Mouse (Mus musculus): ENCODE results near the gene Exph5.

Exph5 gene

DNA sequence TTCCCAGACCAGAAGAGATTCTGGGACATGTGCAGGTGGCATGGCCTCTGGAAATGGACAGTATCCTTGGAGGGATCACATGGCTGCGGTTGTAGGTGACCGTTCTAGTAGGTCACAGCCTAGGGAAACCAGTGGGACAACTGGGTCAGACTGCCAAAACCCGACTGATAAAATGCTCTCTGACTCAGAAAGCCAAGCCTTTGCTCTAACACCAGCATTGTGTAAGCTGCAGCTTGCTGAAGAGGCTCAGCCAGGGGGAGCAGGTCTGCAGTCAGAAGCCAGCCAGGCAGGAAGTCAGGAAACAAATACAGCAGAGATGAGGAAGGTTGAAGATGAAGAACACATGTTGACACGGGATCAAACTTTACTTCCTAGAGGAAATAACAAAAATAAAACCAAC is 74.4 kb downstream of the Exph5 start:
- DNase-seq = no peak

DNA sequence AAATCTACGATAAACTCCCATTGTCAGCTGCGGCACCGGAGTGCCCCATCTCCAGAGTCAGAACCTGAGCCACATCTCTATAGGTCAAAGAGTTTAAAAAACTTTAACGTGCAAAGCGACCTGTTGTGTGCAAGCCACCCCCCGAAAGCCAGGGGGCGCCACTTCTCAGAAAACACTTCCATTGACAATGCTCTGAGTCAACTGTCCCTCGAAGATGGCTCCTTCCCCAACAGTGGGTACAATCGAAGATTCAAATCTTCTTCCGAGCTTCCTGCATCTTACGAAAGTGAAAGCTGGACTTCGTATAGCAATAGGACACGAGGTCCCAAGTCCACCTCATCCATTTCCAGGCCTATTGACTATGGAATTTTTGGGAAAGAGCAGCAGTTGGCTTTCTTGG is 75.3 kb downstream of the Exph5 start:
- peak in 1 of 2 experiments; percentile 25 for DNase-seq

GRCm38 (mm10) chr9:53377597-53377996 is 76.1 kb downstream of the Exph5 start:
- DNase-seq = no peak

DNA sequence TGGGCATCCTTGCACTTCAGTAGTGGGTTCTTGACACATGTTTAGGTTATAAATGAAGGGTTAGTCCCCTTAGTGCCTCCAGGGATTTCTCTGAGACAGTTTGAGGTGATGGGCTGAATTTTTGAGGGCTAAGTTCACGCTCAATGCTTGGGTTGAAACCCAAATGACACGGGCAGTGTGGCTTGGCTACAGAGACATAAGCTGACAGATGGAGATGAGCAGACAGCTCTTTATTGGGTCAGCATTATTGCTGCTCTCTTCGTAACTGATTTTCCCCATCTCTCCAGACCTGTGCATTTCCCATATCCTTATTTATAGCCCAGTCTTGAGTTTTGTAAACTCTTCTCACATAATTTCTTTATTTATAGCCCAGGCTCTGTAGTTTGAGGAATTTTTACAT is 76.7 kb downstream of the Exph5 start:
- DNase-seq = no peak

GRCm38 (mm10) chr9:53380595-53380994 is 79.1 kb downstream of the Exph5 start:
- no peak for DNase-seq

DNA sequence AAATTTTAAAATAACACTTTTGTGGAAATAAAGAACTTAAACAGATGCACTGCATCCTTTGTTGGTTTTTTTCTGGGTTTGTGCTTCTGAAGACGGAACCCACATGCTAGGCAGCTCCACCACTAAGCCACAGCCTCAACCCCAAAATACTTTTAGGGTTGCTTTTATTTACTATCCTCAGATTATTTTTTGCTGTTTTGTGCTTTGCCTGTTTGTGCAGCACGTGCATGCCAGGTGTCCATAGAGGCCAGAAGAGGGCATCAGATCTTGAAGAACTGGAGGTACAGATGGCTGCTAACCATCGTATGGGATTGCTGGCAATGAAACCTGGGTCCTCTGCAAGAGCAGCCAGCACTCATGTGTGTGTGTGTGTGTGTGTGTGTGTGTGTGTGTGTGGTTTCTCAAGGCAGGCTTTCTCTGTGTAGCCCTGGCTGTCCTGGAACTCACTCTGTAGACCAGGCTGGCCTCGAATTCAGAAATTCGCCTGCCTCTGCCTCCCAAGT is 79.7 kb downstream of the Exph5 start:
- DNase-seq = no peak

GRCm38 (mm10) chr9:53383951-53384866 is 82.7 kb downstream of the Exph5 start, which contains the start of gene Kdelc2:
Gene Kdelc2, plus strand, starts transcription at chr9:53384025.
- DNase-seq = peak; percentile 17 to 45

GRCm38 (mm10) chr9:53384873-53385272 is 83.4 kb downstream of the Exph5 start:
- DNase-seq = no peak

DNA sequence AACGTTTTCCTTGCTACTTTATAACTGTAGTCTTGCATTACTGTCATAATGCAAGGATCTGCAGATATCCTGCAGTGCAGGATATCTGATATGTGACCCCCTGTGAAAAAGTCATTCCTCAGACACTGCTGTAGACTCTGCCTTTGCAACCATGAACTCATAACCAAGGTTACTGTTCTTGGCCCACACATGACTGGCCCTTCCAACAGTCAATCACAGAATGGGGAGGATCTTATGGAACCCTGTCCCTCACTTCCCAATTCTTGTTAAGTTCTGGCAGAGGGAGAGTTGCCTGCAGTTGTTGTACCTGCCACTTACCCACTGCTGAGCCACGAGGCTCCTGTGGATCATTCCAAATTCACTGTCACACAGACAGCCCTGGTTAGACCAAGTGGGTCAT is 86.0 kb downstream of the Exph5 start:
- no peak for DNase-seq

DNA sequence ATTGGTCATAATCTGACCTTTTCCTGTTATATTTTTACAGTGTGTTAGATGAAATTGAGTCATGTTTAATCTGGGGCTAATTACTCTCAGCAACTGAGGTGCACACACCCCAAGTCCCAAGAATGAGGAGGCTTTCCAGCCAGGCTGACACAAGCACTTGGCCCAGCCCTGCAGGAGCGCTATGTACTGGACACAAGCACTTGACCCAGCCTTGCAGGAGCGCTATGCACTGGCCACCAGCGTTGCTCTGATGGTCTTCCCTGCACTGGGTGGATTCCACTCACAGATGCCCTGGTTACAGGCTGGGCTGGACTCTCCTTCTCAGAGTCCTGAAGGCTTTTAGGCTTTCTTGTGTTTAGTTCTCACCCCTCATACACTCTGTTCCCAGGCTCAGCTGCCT is 87.6 kb downstream of the Exph5 start:
- DNase-seq = no peak

GRCm38 (mm10) chr9:53390136-53390535 is 88.7 kb downstream of the Exph5 start:
- DNase-seq = no peak

DNA sequence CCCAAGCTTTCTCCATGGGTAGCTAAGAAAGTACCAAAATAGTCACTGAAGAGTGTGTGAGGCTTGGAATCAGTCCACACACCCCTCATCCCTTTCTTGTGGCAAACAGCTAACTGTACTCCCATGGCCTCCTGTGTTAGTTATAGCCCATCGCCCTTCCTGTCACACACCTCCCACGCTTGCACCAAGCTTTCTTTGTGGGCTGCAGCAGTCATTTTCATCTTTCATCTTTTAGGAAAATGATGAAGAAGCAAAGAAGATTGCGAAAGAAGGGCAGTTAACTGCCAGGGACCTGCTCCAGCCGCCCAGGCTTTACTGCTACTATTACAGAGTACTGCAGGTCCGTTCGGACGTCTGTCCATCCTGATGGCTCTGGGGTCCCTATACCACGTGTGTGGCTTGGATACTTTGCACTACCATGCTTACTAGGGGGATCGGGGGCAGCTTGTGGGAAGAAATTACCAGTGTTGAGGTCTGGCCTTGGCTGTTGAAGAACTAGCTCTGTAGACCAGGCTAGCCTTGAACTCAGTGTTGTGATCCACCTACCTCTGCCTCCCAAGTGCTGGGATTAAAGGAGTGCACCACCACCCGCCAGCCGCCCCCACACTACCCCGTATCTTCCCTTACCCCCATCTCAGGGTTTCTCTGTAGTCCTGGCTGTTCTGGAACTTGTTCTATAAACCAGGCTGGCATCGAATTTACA is 96.4 kb downstream of the Exph5 start:
- DNase-seq = no peak

DNA sequence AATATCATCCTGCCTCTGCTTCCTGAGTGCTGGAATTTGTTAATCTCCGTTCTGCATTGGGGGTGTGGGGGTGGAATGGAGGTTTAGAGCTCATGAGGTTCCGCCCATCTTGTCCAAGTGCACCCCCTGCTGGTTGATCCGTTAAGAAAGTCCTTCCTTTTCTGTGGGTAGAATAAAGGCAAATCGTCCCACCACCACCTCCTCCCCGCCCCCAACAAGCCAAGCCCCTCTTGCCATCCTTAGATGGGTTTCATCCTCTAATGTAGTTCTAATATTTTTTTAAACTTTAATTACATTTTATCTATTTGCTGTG is 96.9 kb downstream of the Exph5 start:
- peak in 1 of 2 experiments; percentile 64 for DNase-seq

DNA sequence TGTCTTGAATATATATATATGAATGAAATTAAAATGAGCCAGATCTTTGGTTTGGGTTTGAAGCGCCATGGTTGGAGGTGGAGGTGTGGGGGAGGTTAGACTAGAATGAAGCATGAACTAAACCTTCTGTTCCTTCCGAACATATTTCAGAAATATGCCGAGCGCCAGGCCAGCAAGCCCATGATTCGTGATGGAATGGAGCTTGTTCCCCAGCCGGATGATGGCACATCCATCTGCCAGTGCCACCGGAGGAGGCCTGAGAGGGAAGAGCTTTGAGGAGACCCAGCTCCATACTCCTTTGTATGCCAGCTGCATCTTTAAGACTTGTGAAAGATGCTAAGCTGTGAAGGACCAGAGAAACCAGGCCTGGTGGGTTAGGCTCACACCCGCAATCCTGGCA is 98.1 kb downstream of the Exph5 start:
- no peak for DNase-seq

DNA sequence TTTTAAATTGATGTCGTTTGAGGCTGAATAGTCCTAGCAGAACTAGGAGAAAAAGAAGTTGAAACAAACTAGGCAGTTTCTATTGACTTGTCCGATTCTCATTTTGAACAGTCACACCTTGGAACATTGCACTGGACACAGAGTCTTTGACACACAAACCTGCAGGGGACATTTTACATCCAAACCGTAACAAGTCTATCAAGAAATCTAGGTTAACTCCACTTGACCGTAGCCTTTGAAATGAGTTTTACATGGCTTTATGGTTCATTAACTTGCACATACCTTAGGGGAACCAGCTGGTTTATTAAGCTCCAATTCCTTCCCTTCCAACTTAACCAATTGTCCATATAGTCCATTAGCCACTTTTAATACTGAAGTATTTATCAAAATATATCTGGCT is 99.2 kb downstream of the Exph5 start:
- no peak for DNase-seq

DNA sequence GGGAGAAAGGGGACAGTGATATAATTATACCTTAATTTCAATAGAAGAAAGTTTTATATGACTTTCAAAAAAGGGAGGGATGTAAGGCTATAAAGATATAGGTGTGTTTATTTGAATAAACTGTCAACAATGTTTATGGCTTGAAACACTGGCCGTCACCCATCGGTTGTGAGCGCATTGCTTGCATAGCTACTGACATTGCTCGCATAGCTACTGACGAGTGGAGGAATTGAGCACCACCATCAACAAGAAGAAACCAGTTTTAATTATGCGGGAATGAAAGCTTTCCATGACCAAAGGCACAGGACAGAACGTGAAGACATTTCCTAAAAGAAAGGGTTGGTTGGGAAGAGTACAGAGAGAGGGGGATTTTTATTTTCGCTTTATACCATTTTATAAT is 99.7 kb downstream of the Exph5 start:
- DNase-seq = no peak

- DNase-seq = no peak
These were observed 100.8 kb downstream of the Exph5 start, which contains the start of gene 4930550C14Rik for GRCm38 (mm10) chr9:53402291-53402711. Gene 4930550C14Rik, plus strand, starts transcription at chr9:53402325.

DNA sequence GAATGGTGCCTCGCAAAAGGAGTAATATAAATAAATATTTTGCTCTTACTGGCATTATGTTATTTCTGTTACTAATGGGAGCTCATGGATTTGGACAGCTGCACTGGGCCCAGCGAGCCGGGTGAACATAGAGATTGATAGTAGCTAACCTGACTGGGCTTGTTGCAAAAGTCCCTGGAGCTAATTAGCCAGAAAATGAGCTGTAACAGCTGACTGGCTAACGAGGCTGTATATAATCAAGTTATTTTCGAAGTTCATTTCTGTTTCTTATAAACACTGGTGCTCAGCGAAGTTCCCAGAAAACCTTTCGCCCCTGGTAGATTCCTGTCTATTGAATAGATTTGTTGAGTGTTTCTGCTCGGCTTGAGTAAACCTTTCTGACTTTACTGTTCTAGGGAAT is 101.5 kb downstream of the Exph5 start:
- no peak for DNase-seq

DNA sequence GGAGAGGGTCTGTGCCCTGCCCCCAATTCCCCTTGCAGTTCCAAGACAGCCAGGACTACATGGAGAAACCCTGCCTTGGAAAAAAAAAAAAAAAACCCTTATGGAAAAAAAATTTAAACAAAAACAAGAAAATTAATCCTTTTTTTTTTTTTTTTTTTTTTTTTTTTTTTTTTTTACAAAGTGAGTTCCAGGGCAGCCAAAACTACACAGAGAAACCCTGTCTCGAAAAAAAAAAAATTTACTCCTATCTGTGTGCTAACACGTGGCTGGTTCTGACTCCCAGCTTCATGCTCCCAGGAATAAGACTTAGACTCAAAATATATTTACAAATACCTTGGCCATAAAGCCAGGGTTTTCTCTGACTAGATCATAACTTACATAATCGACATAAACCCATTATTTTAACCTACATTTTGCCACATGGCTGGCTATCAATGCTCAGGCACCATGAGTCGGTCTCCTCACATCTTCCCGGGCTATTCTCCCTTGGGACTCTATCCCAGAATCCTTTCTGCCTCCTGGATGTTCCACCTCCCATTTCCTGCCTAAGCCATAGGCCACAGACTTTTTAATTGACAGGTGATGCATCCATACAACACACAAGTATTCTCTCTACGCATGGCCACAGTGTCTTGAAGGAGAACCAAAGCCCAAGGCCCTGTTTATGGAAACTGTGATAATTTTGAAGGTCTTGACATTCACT is 102.7 kb downstream of the Exph5 start:
- DNase-seq = no peak

GRCm38 (mm10) chr9:53404753-53405722 is 103.6 kb downstream of the Exph5 start:
- peak; percentile 62 to 76 for DNase-seq

- no peak for DNase-seq
These were observed 107.1 kb downstream of the Exph5 start for GRCm38 (mm10) chr9:53408548-53408947.

DNA sequence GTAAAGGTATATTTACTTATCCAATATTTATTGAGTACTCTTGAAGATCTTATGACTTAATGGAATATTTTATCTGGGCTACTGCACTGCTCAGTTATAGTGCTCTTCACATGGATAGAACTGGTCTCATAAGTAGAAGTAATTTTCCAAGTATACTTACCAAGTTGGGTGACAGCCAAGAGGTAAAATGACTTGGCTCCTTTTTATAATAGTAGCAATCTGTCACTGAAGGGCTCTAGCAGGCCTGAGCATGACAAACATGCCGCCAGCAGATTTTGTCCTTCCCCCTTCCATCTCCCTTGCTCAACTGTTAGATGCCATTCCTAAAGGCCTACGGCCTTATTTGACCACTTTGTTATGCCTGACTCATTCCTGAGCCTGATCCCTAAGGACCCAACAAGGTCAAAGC is 107.5 kb downstream of the Exph5 start:
- DNase-seq = no peak
